Mouse (Mus musculus) testis, adult 2 months (tissue): ENCODE measurements around the gene Fez1.

Source experiments
- CTCF ChIP-seq: fragments of 200-500 bp; IDR thresholded peaks from 2 replicates; pipeline ENCODE4 v1.5.1; 2012; ENCODE audit warnings: low read depth, mild to moderate bottlenecking, inconsistent platforms, low read length, moderate library complexity; ENCODE audit not compliant: control insufficient read depth, insufficient read depth, insufficient replicate concordance
- POLR2A ChIP-seq: fragments of 200-500 bp; IDR thresholded peaks from 2 replicates; pipeline ENCODE4 v1.6.1; 2012; ENCODE audit warnings: low read depth, mild to moderate bottlenecking, inconsistent platforms, low read length, moderate library complexity; ENCODE audit not compliant: control insufficient read depth

DNA sequence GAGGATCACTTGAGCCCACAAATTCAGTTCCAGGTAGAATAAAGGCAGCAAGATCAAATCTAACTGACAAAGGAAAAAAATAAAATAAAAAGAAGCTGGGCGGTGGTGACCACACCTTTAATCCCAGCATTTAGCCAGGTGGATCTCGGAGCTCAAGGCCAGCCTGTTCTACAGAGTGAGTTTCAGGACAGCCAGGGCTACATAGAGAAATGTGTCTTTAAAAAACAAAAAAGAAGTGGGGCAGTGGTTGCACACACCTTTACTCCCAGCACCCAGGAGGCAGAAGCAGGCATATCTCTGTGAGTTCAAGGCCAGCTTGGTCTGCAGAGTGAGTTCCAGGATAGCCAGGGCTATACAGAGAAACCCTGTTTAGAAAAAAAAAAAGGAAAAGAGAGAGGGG is 19.7 kb upstream of the Fez1 start:
- TF ChIP-seq POLR2A (no peak), CTCF (no peak)
